8 mouse cellular contexts compared by ENCODE assay signal in genomic region chr16:33379219-33379943, GRCm38 (mm10). TPM values are rescaled to one million over a fixed set of nuclear protein-coding genes. Genes with fewer than 3 reads are reported as not detected.
DNase-seq lines count a peak whose midpoint lies in the region; ATAC-seq lines count a peak whose summit lies in the region.

No protein-coding gene starts in this region.

- DNase-seq in adrenal gland, postnatal 10 days = peak; percentile 24
- DNase-seq in adrenal gland, postnatal 25 days = no peak
- DNase-seq in CD4-positive helper T cell, adult 2 months (ENCODE audit: low read depth, low spot score) = peak; percentile 22
- DNase-seq in cerebellum, adult 8-10 months = no peak
- DNase-seq in cerebellum, postnatal 36 days = no peak

- H3K36me3 ChIP-seq in forebrain, embryonic 15.5 days = no peaks in the 10 kb centered on the region
- peaks cover 5% of the 10 kb centered on the region; the same call in 1 of the 2 replicates for H3K36me3 ChIP-seq in limb, embryonic 12.5 days
- no peaks in the 10 kb centered on the region for H3K36me3 ChIP-seq in stomach, embryonic 15.5 days

- WGBS in forebrain, embryonic 15.5 days = 23% methylated on average over 6 of the region's 6 CpGs
- 74% methylated on average over 6 of the region's 6 CpGs for WGBS in limb, embryonic 12.5 days
- 49% methylated on average over 6 of the region's 6 CpGs for WGBS in stomach, embryonic 15.5 days

- H3K27me3 ChIP-seq in forebrain, embryonic 15.5 days = no peaks in the 10 kb centered on the region
- no peaks in the 10 kb centered on the region for H3K27me3 ChIP-seq in limb, embryonic 12.5 days
- no peaks in the 10 kb centered on the region for H3K27me3 ChIP-seq in stomach, embryonic 15.5 days (replicated peaks)

- peak overlapping the region; percentile 58 for H3K4me2 ChIP-seq in forebrain, embryonic 15.5 days (replicated peaks)
- H3K4me2 ChIP-seq in limb, embryonic 12.5 days = peak overlapping the region; percentile 90
- peak overlapping the region; percentile 61 for H3K4me2 ChIP-seq in stomach, embryonic 15.5 days

- no peak for ATAC-seq in forebrain, embryonic 15.5 days (replicated peaks)
- ATAC-seq in limb, embryonic 12.5 days (ENCODE audit: insufficient number of reproducible peaks, insufficient read depth, low FRiP score, low TSS enrichment, low read depth) = no peak
- no peak for ATAC-seq in stomach, embryonic 15.5 days (ENCODE audit: insufficient read depth, low FRiP score, low read depth)

- peak overlapping the region; percentile 93 for H3K9ac ChIP-seq in forebrain, embryonic 15.5 days (replicated peaks)
- H3K9ac ChIP-seq in limb, embryonic 12.5 days (replicated peaks) = peak overlapping the region; percentile 97
- no peak overlapping the region for H3K9ac ChIP-seq in stomach, embryonic 15.5 days

- no peaks in the 10 kb centered on the region for H3K9me3 ChIP-seq in forebrain, embryonic 15.5 days
- no peaks in the 10 kb centered on the region for H3K9me3 ChIP-seq in limb, embryonic 12.5 days
- H3K9me3 ChIP-seq in stomach, embryonic 15.5 days = no peaks in the 10 kb centered on the region

- H3K4me1 ChIP-seq in forebrain, embryonic 15.5 days = peaks cover 28% of the 10 kb centered on the region
- H3K4me1 ChIP-seq in limb, embryonic 12.5 days (replicated peaks) = peaks cover 16% of the 10 kb centered on the region
- peaks cover 9% of the 10 kb centered on the region; the same call in 1 of the 2 replicates for H3K4me1 ChIP-seq in stomach, embryonic 15.5 days

- H3K4me3 ChIP-seq in forebrain, embryonic 15.5 days = peak overlapping the region; percentile 84
- peak overlapping the region; percentile 92 for H3K4me3 ChIP-seq in limb, embryonic 12.5 days (replicated peaks)
- H3K4me3 ChIP-seq in stomach, embryonic 15.5 days (replicated peaks) = peak overlapping the region; percentile 85; the same call in 1 of the 2 replicates

- H3K27ac ChIP-seq in forebrain, embryonic 15.5 days (replicated peaks) = peak overlapping the region; percentile 97
- peak overlapping the region; percentile 96; the same call in 1 of the 2 replicates for H3K27ac ChIP-seq in limb, embryonic 12.5 days
- H3K27ac ChIP-seq in stomach, embryonic 15.5 days = peak overlapping the region; percentile 96

RNA-seq across cellular contexts. Expression of gene Zfp148, which starts 1.3 kb away (rescaled TPM):
- total RNA-seq in adrenal gland, postnatal 10 days (2021) = 10 to 100 TPM; 56.0 to 64.5 TPM
- 62.4 and 67.5 TPM in 2 replicates for total RNA-seq in adrenal gland, postnatal 25 days (2021)
- 68.6 and 77.3 TPM in 2 replicates for polyA plus RNA-seq in forebrain, embryonic 15.5 days (2015; fragmentation: Nextera tagmentation; extraction: Ambion mirVana)
- polyA plus RNA-seq in limb, embryonic 12.5 days (2016; fragmentation: Nextera tagmentation; extraction: Ambion mirVana) = 60.9 and 66.4 TPM in 2 replicates
- 53.3 and 55.9 TPM in 2 replicates for polyA plus RNA-seq in stomach, embryonic 15.5 days (2015; fragmentation: Nextera tagmentation; extraction: Ambion mirVana)

Comparison
In these comparisons a context has a peak if more than half of its experiments do, and no peak if none do; other contexts are left out.
1. DNase-seq: peak in adrenal gland, postnatal 10 days (single experiment) and CD4-positive helper T cell, adult 2 months (single experiment); none in adrenal gland, postnatal 25 days (single experiment), cerebellum, adult 8-10 months (single experiment) and cerebellum, postnatal 36 days (0 of 2).
2. Peak in every context shown above with its lines, with median percentiles within 50 percentile points of each other: H3K27ac ChIP-seq, H3K4me2 ChIP-seq and H3K4me3 ChIP-seq.